In genomic region chr3:100228981-100229380, GRCm38 (mm10) we compare ENCODE assay signal across 21 mouse cellular contexts.
"Had no signal": no experiment of that assay in that cellular context is flagged by ENCODE, and none has a peak within 500 bp of the region (broad histone marks: within the 10 kb centered on the region; RNA-seq: fewer than 3 reads in every experiment).

No protein-coding gene starts in this region.

- H3K27ac ChIP-seq: intestine, embryonic 15.5 days; kidney, postnatal 0 days; left cerebral cortex, adult 2 months; limb, embryonic 12.5 days; limb, embryonic 15.5 days; liver, embryonic 12.5 days; liver, embryonic 15.5 days; lung, embryonic 15.5 days; midbrain, embryonic 10.5 days; midbrain, embryonic 13.5 days; neural tube, embryonic 13.5 days had no signal

- H3K4me1 ChIP-seq: intestine, embryonic 15.5 days; limb, embryonic 12.5 days; limb, embryonic 15.5 days; liver, embryonic 12.5 days; liver, embryonic 15.5 days; lung, embryonic 15.5 days; megakaryocyte, embryonic 14.5 days; midbrain, embryonic 10.5 days; midbrain, embryonic 13.5 days; neural tube, embryonic 13.5 days had no signal

- H3K36me3 ChIP-seq: intestine, embryonic 15.5 days; limb, embryonic 12.5 days; limb, embryonic 15.5 days; liver, embryonic 12.5 days; liver, embryonic 15.5 days; lung, embryonic 15.5 days; midbrain, embryonic 10.5 days; midbrain, embryonic 13.5 days; neural tube, embryonic 13.5 days had no signal

- ATAC-seq: intestine, embryonic 15.5 days; liver, embryonic 12.5 days; midbrain, embryonic 13.5 days; midbrain, embryonic 16.5 days had no signal

- DNase-seq: layer of hippocampus, postnatal 36 days; lung, adult 18-20 months; lung, postnatal 10 days; lung, postnatal 36 days; thymus, adult 2 months; thymus, postnatal 14 days; thymus, postnatal 4 days had no signal

- H3K9ac ChIP-seq: intestine, embryonic 15.5 days; limb, embryonic 12.5 days; limb, embryonic 15.5 days; liver, embryonic 12.5 days; liver, embryonic 15.5 days; lung, embryonic 15.5 days; midbrain, embryonic 13.5 days; neural tube, embryonic 13.5 days had no signal

- H3K27me3 ChIP-seq: intestine, embryonic 15.5 days; limb, embryonic 12.5 days; limb, embryonic 15.5 days; liver, embryonic 12.5 days; liver, embryonic 15.5 days; lung, embryonic 15.5 days; megakaryocyte, embryonic 14.5 days; midbrain, embryonic 13.5 days; neural tube, embryonic 13.5 days had no signal

- H3K4me3 ChIP-seq: intestine, embryonic 15.5 days; left cerebral cortex, adult 2 months; limb, embryonic 12.5 days; limb, embryonic 15.5 days; liver, embryonic 12.5 days; liver, embryonic 15.5 days; lung, embryonic 15.5 days; megakaryocyte, embryonic 14.5 days; midbrain, embryonic 10.5 days; midbrain, embryonic 13.5 days; myocyte; neural tube, embryonic 13.5 days had no signal

- H3K9me3 ChIP-seq: intestine, embryonic 15.5 days; limb, embryonic 12.5 days; limb, embryonic 15.5 days; liver, embryonic 12.5 days; liver, embryonic 15.5 days; lung, embryonic 15.5 days; midbrain, embryonic 10.5 days; midbrain, embryonic 13.5 days; neural tube, embryonic 13.5 days had no signal

- H3K4me2 ChIP-seq: intestine, embryonic 15.5 days; limb, embryonic 12.5 days; limb, embryonic 15.5 days; liver, embryonic 12.5 days; liver, embryonic 15.5 days; lung, embryonic 15.5 days; midbrain, embryonic 13.5 days; neural tube, embryonic 13.5 days had no signal
